Comparison of ENCODE assay signal across 18 mouse cellular contexts in genomic region chr5:66458851-66459250, GRCm38 (mm10).
A peak's percentile ranks its signal among the peaks of the same experiment; 100 is the strongest.
DNase-seq lines count a peak whose midpoint lies in the region; ATAC-seq and TF ChIP-seq lines count a peak whose summit lies in the region.
"Had no signal": no experiment of that assay in that cellular context is flagged by ENCODE, and none has a peak within 500 bp of the region (broad histone marks: within the 10 kb centered on the region; RNA-seq: fewer than 3 reads in every experiment).

No protein-coding gene starts in this region.

- H3K27me3 ChIP-seq in intestine, embryonic 15.5 days (replicated peaks): no peaks in the 10 kb centered on the region
- no peaks in the 10 kb centered on the region for H3K27me3 ChIP-seq in midbrain, postnatal 0 days (ENCODE audit: insufficient read depth, low read length)
- no peaks in the 10 kb centered on the region for H3K27me3 ChIP-seq in midbrain, embryonic 13.5 days
- H3K27me3 ChIP-seq: embryonic facial prominence, embryonic 12.5 days; liver, embryonic 15.5 days had no signal

- peak overlapping the region; percentile 81 for H3K27ac ChIP-seq in brown adipose tissue, adult 24 weeks (replicated peaks; ENCODE audit: low read depth, low read length)
- H3K27ac ChIP-seq in intestine, embryonic 15.5 days: no peak overlapping the region
- no peak overlapping the region for H3K27ac ChIP-seq in midbrain, postnatal 0 days (ENCODE audit: low read depth, low read length)
- no peak overlapping the region for H3K27ac ChIP-seq in midbrain, embryonic 13.5 days
- H3K27ac ChIP-seq: embryonic facial prominence, embryonic 12.5 days; hindbrain, embryonic 14.5 days; liver, embryonic 15.5 days had no signal

- H3K4me1 ChIP-seq in brown adipose tissue, adult 24 weeks (ENCODE audit: control insufficient read depth, insufficient read depth, insufficient read length, low read length): peaks cover 30% of the 10 kb centered on the region
- 0 out of 2 replicates have a peak, but pooled peaks cover 4% of the 10 kb centered on the region for H3K4me1 ChIP-seq in intestine, embryonic 15.5 days (replicated peaks)
- H3K4me1 ChIP-seq in midbrain, postnatal 0 days (ENCODE audit: insufficient read depth, low read length): no peaks in the 10 kb centered on the region
- no peaks in the 10 kb centered on the region for H3K4me1 ChIP-seq in midbrain, embryonic 13.5 days (replicated peaks)
- H3K4me1 ChIP-seq: liver, embryonic 15.5 days had no signal

- ATAC-seq in intestine, embryonic 15.5 days: peak; percentile 45; the same call in 1 of the 2 replicates
- no peak for ATAC-seq in erythroid progenitor cell, adult 5-6 weeks (replicated peaks; ENCODE audit: low FRiP score, poor library complexity, severe bottlenecking)
- no peak for ATAC-seq in midbrain, postnatal 0 days (ENCODE audit: low FRiP score)
- ATAC-seq in midbrain, embryonic 13.5 days: no peak
- ATAC-seq: forebrain, embryonic 16.5 days had no signal

- H3K36me3 ChIP-seq in intestine, embryonic 15.5 days: no peaks in the 10 kb centered on the region
- H3K36me3 ChIP-seq in midbrain, postnatal 0 days (ENCODE audit: insufficient read depth, low read length): no peaks in the 10 kb centered on the region
- 0 out of 2 replicates have a peak, but pooled peaks cover 10% of the 10 kb centered on the region for H3K36me3 ChIP-seq in midbrain, embryonic 13.5 days
- H3K36me3 ChIP-seq: liver, embryonic 15.5 days had no signal

- H3K9me3 ChIP-seq in intestine, embryonic 15.5 days: no peaks in the 10 kb centered on the region
- no peaks in the 10 kb centered on the region for H3K9me3 ChIP-seq in midbrain, postnatal 0 days (ENCODE audit: low read length)
- H3K9me3 ChIP-seq in midbrain, embryonic 13.5 days: no peaks in the 10 kb centered on the region
- H3K9me3 ChIP-seq: embryonic facial prominence, embryonic 12.5 days; liver, embryonic 15.5 days had no signal

- H3K9ac ChIP-seq in intestine, embryonic 15.5 days: no peak overlapping the region
- H3K9ac ChIP-seq in midbrain, postnatal 0 days (replicated peaks; ENCODE audit: low read length, poor library complexity, severe bottlenecking): no peak overlapping the region
- no peak overlapping the region for H3K9ac ChIP-seq in midbrain, embryonic 13.5 days (replicated peaks)
- H3K9ac ChIP-seq: embryonic facial prominence, embryonic 12.5 days; hindbrain, embryonic 14.5 days; liver, embryonic 15.5 days had no signal

- WGBS in intestine, embryonic 15.5 days: 60% methylated on average over 5 of the region's 5 CpGs
- WGBS in midbrain, postnatal 0 days: 88% methylated on average over 5 of the region's 5 CpGs
- 82% methylated on average over 5 of the region's 5 CpGs for WGBS in midbrain, embryonic 13.5 days

- no peak for TF ChIP-seq CTCF in midbrain, postnatal 0 days (IDR thresholded peaks at IDR 0.05)

- peak; percentile 55 for DNase-seq in kidney, adult 11 months
- DNase-seq in kidney, postnatal 4 days: no peak
- peak; percentile 63 for DNase-seq in kidney, postnatal 14 days
- DNase-seq in midbrain, postnatal 0 days (ENCODE audit: low spot score): no peak
- DNase-seq: cerebellum, adult 11 months; cerebellum, postnatal 25 days; layer of hippocampus, postnatal 36 days; left cerebral cortex, postnatal 4 days; midbrain, embryonic 14.5 days; thymus, postnatal 4 days had no signal

- H3K4me3 ChIP-seq in brown adipose tissue, adult 24 weeks (ENCODE audit: insufficient read depth, low read depth, low read length): no peak overlapping the region
- H3K4me3 ChIP-seq in intestine, embryonic 15.5 days (replicated peaks): no peak overlapping the region
- H3K4me3 ChIP-seq in midbrain, postnatal 0 days (ENCODE audit: low read depth, low read length): no peak overlapping the region
- no peak overlapping the region for H3K4me3 ChIP-seq in midbrain, embryonic 13.5 days (replicated peaks)
- H3K4me3 ChIP-seq: embryonic facial prominence, embryonic 12.5 days; liver, embryonic 15.5 days had no signal

- no peak overlapping the region for H3K4me2 ChIP-seq in intestine, embryonic 15.5 days (replicated peaks)
- no peak overlapping the region for H3K4me2 ChIP-seq in midbrain, postnatal 0 days (ENCODE audit: low read depth, low read length, poor library complexity, severe bottlenecking)
- no peak overlapping the region for H3K4me2 ChIP-seq in midbrain, embryonic 13.5 days (replicated peaks)
- H3K4me2 ChIP-seq: embryonic facial prominence, embryonic 12.5 days; hindbrain, embryonic 14.5 days; liver, embryonic 15.5 days had no signal

Comparison
In these comparisons a context has a peak if more than half of its experiments do, and no peak if none do; other contexts are left out.
1. DNase-seq: peak in kidney, adult 11 months (single experiment) and kidney, postnatal 14 days (single experiment); none in kidney, postnatal 4 days (0 of 2) and midbrain, postnatal 0 days (single experiment).